Comparison of ENCODE assay signal across 21 mouse cellular contexts in genomic region chr2:83648916-83649315, GRCm38 (mm10). TPM values are rescaled to one million over a fixed set of nuclear protein-coding genes. Genes with fewer than 3 reads are reported as not detected.
DNase-seq lines count a peak whose midpoint lies in the region; ATAC-seq lines count a peak whose summit lies in the region.
"Had no signal": no experiment of that assay in that cellular context is flagged by ENCODE, and none has a peak within 500 bp of the region (broad histone marks: within the 10 kb centered on the region; RNA-seq: fewer than 3 reads in every experiment).

No protein-coding gene starts in this region.

- peaks cover 12% of the 10 kb centered on the region; the same call in 1 of the 2 replicates for H3K4me1 ChIP-seq in intestine, embryonic 15.5 days (replicated peaks)
- H3K4me1 ChIP-seq in liver, embryonic 16.5 days (ENCODE audit: control insufficient read depth, low read depth, low read length) = peaks cover 6% of the 10 kb centered on the region

- DNase-seq in B cell, adult 2 months = peak; percentile 18 to 24
- DNase-seq in kidney, postnatal 14 days = peak; percentile 41
- no peak for DNase-seq in thymus, adult 18-20 months
- DNase-seq in embryo, embryonic 10.5 days (ENCODE audit: low spot score) = no peak
- no peak for DNase-seq in cerebellum, postnatal 10 days
- DNase-seq: adrenal gland, postnatal 14 days; cerebellum, postnatal 25 days; gastrocnemius, adult 2 months; heart, postnatal 10 days; lung, postnatal 4 days; right cerebral cortex, adult 18-20 months had no signal

- WGBS in intestine, embryonic 15.5 days = 66% methylated on average over 9 of the region's 9 CpGs
- WGBS in liver, embryonic 16.5 days (ENCODE audit: insufficient replicate concordance) = 64% methylated on average over 9 of the region's 9 CpGs

- no peak overlapping the region for H3K4me3 ChIP-seq in intestine, embryonic 15.5 days (replicated peaks)
- no peak overlapping the region for H3K4me3 ChIP-seq in liver, embryonic 16.5 days (ENCODE audit: low read depth, low read length)
- H3K4me3 ChIP-seq: forebrain, embryonic 10.5 days; gastrocnemius, adult 2 months; limb, embryonic 12.5 days; lung, embryonic 15.5 days had no signal

- peak; percentile 50 for ATAC-seq in intestine, embryonic 15.5 days
- ATAC-seq in liver, embryonic 16.5 days (ENCODE audit: low read depth) = no peak
- no peak for ATAC-seq in inflammation-experienced regulatory T-cells, adult 6 months
- ATAC-seq: CD4-positive, CD25-positive, alpha-beta regulatory T cell, adult 4 months had no signal

- no peaks in the 10 kb centered on the region for H3K9me3 ChIP-seq in intestine, embryonic 15.5 days
- H3K9me3 ChIP-seq in liver, embryonic 16.5 days (replicated peaks; ENCODE audit: control insufficient read depth, low read length) = no peaks in the 10 kb centered on the region
- H3K9me3 ChIP-seq: forebrain, embryonic 10.5 days; G1E; limb, embryonic 12.5 days; lung, embryonic 15.5 days had no signal

- H3K27ac ChIP-seq in intestine, embryonic 15.5 days = 0 out of 2 replicates have a peak overlapping the region, but pooled peaks have one; percentile 27
- H3K27ac ChIP-seq in liver, embryonic 16.5 days (ENCODE audit: low read length) = no peak overlapping the region
- H3K27ac ChIP-seq: forebrain, embryonic 10.5 days; gastrocnemius, adult 2 months; limb, embryonic 12.5 days; lung, embryonic 15.5 days had no signal

- 0 out of 2 replicates have a peak overlapping the region, but pooled peaks have one; percentile 32 for H3K4me2 ChIP-seq in intestine, embryonic 15.5 days (replicated peaks)
- H3K4me2 ChIP-seq in liver, embryonic 16.5 days (ENCODE audit: low read depth, low read length) = peak overlapping the region; percentile 26; the same call in 1 of the 2 replicates
- H3K4me2 ChIP-seq: heart, embryonic 11.5 days; limb, embryonic 12.5 days; lung, embryonic 15.5 days; midbrain, embryonic 11.5 days had no signal

- H3K36me3 ChIP-seq in intestine, embryonic 15.5 days = no peaks in the 10 kb centered on the region
- H3K36me3 ChIP-seq in liver, embryonic 16.5 days (ENCODE audit: control insufficient read depth, insufficient read depth) = no peaks in the 10 kb centered on the region
- H3K36me3 ChIP-seq: lung, embryonic 15.5 days had no signal

- H3K27me3 ChIP-seq in intestine, embryonic 15.5 days (replicated peaks) = no peaks in the 10 kb centered on the region
- no peaks in the 10 kb centered on the region for H3K27me3 ChIP-seq in liver, embryonic 16.5 days (ENCODE audit: control insufficient read depth, insufficient read depth, low read depth, low read length)
- H3K27me3 ChIP-seq: limb, embryonic 12.5 days; lung, embryonic 15.5 days had no signal

- no peak overlapping the region for H3K9ac ChIP-seq in intestine, embryonic 15.5 days
- no peak overlapping the region for H3K9ac ChIP-seq in liver, embryonic 16.5 days (ENCODE audit: low read depth, low read length)
- H3K9ac ChIP-seq: limb, embryonic 12.5 days; lung, embryonic 15.5 days had no signal

RNA-seq across cellular contexts. Expression of gene Zc3h15, which starts 4.7 kb away (rescaled TPM):
- 108 and 145 TPM in 2 replicates for polyA plus RNA-seq in intestine, embryonic 15.5 days (2015; fragmentation: Nextera tagmentation; extraction: Ambion mirVana)
- 38.9 and 45.5 TPM in 2 replicates for polyA plus RNA-seq in liver, embryonic 16.5 days (2015; fragmentation: Nextera tagmentation; extraction: Ambion mirVana)
- polyA plus RNA-seq in inflammation-experienced regulatory T-cells, adult 6 months (2017; shearing (Covaris generic)) = 100 to 1,000 TPM; 107 to 132 (median 120) TPM

Comparison
In these comparisons a context has a peak if more than half of its experiments do, and no peak if none do; other contexts are left out.
1. DNase-seq: peak in B cell, adult 2 months (2 of 2) and kidney, postnatal 14 days (single experiment); none in thymus, adult 18-20 months (0 of 2), embryo, embryonic 10.5 days (single experiment) and cerebellum, postnatal 10 days (0 of 2).